10 mouse cellular contexts compared by ENCODE assay signal in the genomic region with DNA sequence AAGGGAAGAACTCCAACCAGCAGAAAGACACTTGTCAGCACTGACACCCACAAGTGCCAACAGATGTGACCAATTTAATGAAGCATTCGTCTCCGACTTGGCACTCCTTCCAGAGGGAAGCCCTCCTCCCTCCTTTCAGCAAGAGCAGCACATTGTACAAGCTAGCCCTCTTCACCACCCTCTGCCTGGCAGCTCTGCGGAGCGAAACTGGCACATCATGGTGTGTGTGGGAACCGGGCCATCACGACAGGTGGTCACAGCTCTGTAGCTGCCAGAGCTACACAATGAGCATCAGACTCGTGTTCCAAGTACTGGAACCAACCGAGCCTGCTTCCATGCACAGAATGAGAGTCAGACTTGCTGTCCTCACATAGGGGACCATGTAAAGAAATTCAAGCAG. TPM values are rescaled to one million over a fixed set of nuclear protein-coding genes. Genes with fewer than 3 reads are reported as not detected.
DNase-seq lines count a peak whose midpoint lies in the region; ATAC-seq lines count a peak whose summit lies in the region.
"Had no signal": no experiment of that assay in that cellular context is flagged by ENCODE, and none has a peak within 500 bp of the region (broad histone marks: within the 10 kb centered on the region; RNA-seq: fewer than 3 reads in every experiment).

No protein-coding gene starts in this region.

- 94% methylated on average over 8 of the region's 8 CpGs for WGBS in intestine, embryonic 14.5 days
- WGBS in intestine, embryonic 16.5 days, result 88% methylated on average over 8 of the region's 8 CpGs

- H3K4me1 ChIP-seq in intestine, embryonic 14.5 days (replicated peaks; ENCODE audit: control insufficient read depth, insufficient read depth, low read length), result no peaks in the 10 kb centered on the region
- H3K4me1 ChIP-seq in intestine, embryonic 16.5 days (ENCODE audit: control insufficient read depth, insufficient read depth, low read length), result no peaks in the 10 kb centered on the region
- H3K4me1 ChIP-seq: embryonic facial prominence, embryonic 12.5 days; limb, embryonic 15.5 days had no signal

- no peak for ATAC-seq in intestine, embryonic 14.5 days (replicated peaks; ENCODE audit: low FRiP score, low TSS enrichment, low read depth)
- no peak for ATAC-seq in intestine, embryonic 16.5 days
- ATAC-seq in erythroblast, adult 5-6 weeks (replicated peaks; ENCODE audit: low FRiP score, poor library complexity, severe bottlenecking), result no peak

- H3K9me3 ChIP-seq in intestine, embryonic 14.5 days (ENCODE audit: control insufficient read depth, low read length), result no peaks in the 10 kb centered on the region
- H3K9me3 ChIP-seq in intestine, embryonic 16.5 days (ENCODE audit: control insufficient read depth, low read length), result no peaks in the 10 kb centered on the region
- H3K9me3 ChIP-seq: embryonic facial prominence, embryonic 12.5 days; limb, embryonic 15.5 days had no signal

- no peaks in the 10 kb centered on the region for H3K27me3 ChIP-seq in intestine, embryonic 14.5 days (replicated peaks; ENCODE audit: control insufficient read depth, insufficient read depth, low read length)
- H3K27me3 ChIP-seq in intestine, embryonic 16.5 days (replicated peaks; ENCODE audit: control insufficient read depth, insufficient read depth, low read length), result no peaks in the 10 kb centered on the region
- H3K27me3 ChIP-seq: embryonic facial prominence, embryonic 12.5 days; limb, embryonic 15.5 days had no signal

- no peak overlapping the region for H3K27ac ChIP-seq in intestine, embryonic 14.5 days (ENCODE audit: low read depth)
- no peak overlapping the region for H3K27ac ChIP-seq in intestine, embryonic 16.5 days (ENCODE audit: low read length)
- H3K27ac ChIP-seq: embryonic facial prominence, embryonic 12.5 days; limb, embryonic 15.5 days had no signal

- no peak overlapping the region for H3K4me3 ChIP-seq in intestine, embryonic 14.5 days (ENCODE audit: low read depth, low read length)
- H3K4me3 ChIP-seq in intestine, embryonic 16.5 days (ENCODE audit: low read length), result no peak overlapping the region
- H3K4me3 ChIP-seq: embryonic facial prominence, embryonic 12.5 days; limb, embryonic 15.5 days had no signal

- H3K9ac ChIP-seq in intestine, embryonic 14.5 days (ENCODE audit: low read length), result no peak overlapping the region
- H3K9ac ChIP-seq in intestine, embryonic 16.5 days (ENCODE audit: low read depth, low read length), result no peak overlapping the region
- H3K9ac ChIP-seq: embryonic facial prominence, embryonic 12.5 days; limb, embryonic 15.5 days had no signal

- peak; percentile 45 for DNase-seq in intestine, embryonic 14.5 days (ENCODE audit: low spot score)
- peak; percentile 70 to 83 for DNase-seq in frontal cortex, postnatal 14 days (ENCODE audit: low spot score in 2 of 2)
- peak; percentile 76 for DNase-seq in left cerebral cortex, adult 11 months (ENCODE audit: low spot score)
- DNase-seq in right cerebral cortex, postnatal 25 days, result peak; percentile 87
- no peak for DNase-seq in adrenal gland, postnatal 10 days
- DNase-seq in embryo, embryonic 10.5 days (ENCODE audit: low spot score), result no peak

- no peak overlapping the region for H3K4me2 ChIP-seq in intestine, embryonic 14.5 days (ENCODE audit: low read length)
- no peak overlapping the region for H3K4me2 ChIP-seq in intestine, embryonic 16.5 days (ENCODE audit: low read depth, low read length)
- H3K4me2 ChIP-seq: embryonic facial prominence, embryonic 12.5 days; limb, embryonic 15.5 days had no signal

- H3K36me3 ChIP-seq in intestine, embryonic 14.5 days (ENCODE audit: control insufficient read depth, insufficient read depth, low read length), result peaks cover 18% of the 10 kb centered on the region
- H3K36me3 ChIP-seq in intestine, embryonic 16.5 days (ENCODE audit: control insufficient read depth, insufficient read depth, low read length), result no peaks in the 10 kb centered on the region

RNA-seq across cellular contexts. Expression of a gene that starts 25.9 kb away (rescaled TPM):
- polyA plus RNA-seq in intestine, embryonic 14.5 days (2014; fragmentation: Nextera tagmentation; extraction: Ambion mirVana), result 26.8 and 28.0 TPM in 2 replicates
- polyA plus RNA-seq in intestine, embryonic 16.5 days (2015; fragmentation: Nextera tagmentation; extraction: Ambion mirVana), result 15.9 and 17.4 TPM in 2 replicates
- 10 to 100 TPM; 20.0 to 28.3 TPM for total RNA-seq in adrenal gland, postnatal 10 days (2021)
- total RNA-seq in erythroblast, adult 5-6 weeks (2015; ENCODE audit: low replicate concordance), result 3.7 TPM in 1 of 2 replicates, not detected in the other
- total RNA-seq in erythroblast, adult 5-6 weeks (2017; ENCODE audit: low replicate concordance), result 1.3 and 2.5 TPM in 2 replicates

RNA-seq across cellular contexts. Expression of a gene that starts 44.4 kb away (rescaled TPM):
- 31.4 and 37.9 TPM in 2 replicates for polyA plus RNA-seq in intestine, embryonic 14.5 days (2014; fragmentation: Nextera tagmentation; extraction: Ambion mirVana)
- 49.1 and 50.4 TPM in 2 replicates for polyA plus RNA-seq in intestine, embryonic 16.5 days (2015; fragmentation: Nextera tagmentation; extraction: Ambion mirVana)
- 10 to 100 TPM; 36.5 to 45.0 TPM for total RNA-seq in adrenal gland, postnatal 10 days (2021)
- total RNA-seq in erythroblast, adult 5-6 weeks (2015; ENCODE audit: low replicate concordance), result 2.5 and 4.6 TPM in 2 replicates
- 3.6 TPM in 1 of 2 replicates, not detected in the other for total RNA-seq in erythroblast, adult 5-6 weeks (2017; ENCODE audit: low replicate concordance)

Comparison
In these comparisons a context has a peak if more than half of its experiments do, and no peak if none do; other contexts are left out.
1. DNase-seq: peak in intestine, embryonic 14.5 days (single experiment), frontal cortex, postnatal 14 days (2 of 2), left cerebral cortex, adult 11 months (single experiment) and right cerebral cortex, postnatal 25 days (single experiment); none in adrenal gland, postnatal 10 days (single experiment) and embryo, embryonic 10.5 days (single experiment).
2. RNA of a gene that starts 25.9 kb away (total RNA-seq): 20.0 to 28.3 TPM in adrenal gland, postnatal 10 days; 1.3 to 3.7 TPM in erythroblast, adult 5-6 weeks; every median in the first group is over 4 times any median in the second.
3. RNA of a gene that starts 44.4 kb away (total RNA-seq): 36.5 to 45.0 TPM in adrenal gland, postnatal 10 days; 2.5 to 4.6 TPM in erythroblast, adult 5-6 weeks; every median in the first group is over 4 times any median in the second.